Mouse (Mus musculus): Measurements from ENCODE around the gene Grk5.
"Not testable (repeated sequence)": the region's sequence is repeated elsewhere in the genome, so short reads cannot be mapped to it uniquely, and the experiment has no call there.

- not testable (repeated sequence) for TF ChIP-seq CTCF (IDR thresholded peaks at IDR 0.05; ENCODE audit: low read depth, low read length); GATA2 (IDR thresholded peaks at IDR 0.05; ENCODE audit: borderline replicate concordance, low read depth, low read length); POLR2AphosphoS5 (IDR thresholded peaks at IDR 0.05; ENCODE audit: insufficient replicate concordance, low read depth, low read length); GATA1 (IDR thresholded peaks at IDR 0.05; ENCODE audit: borderline replicate concordance, low read length); TAL1 (conservative IDR thresholded peaks at IDR 0.05; ENCODE audit: low read depth, low read length)
Measured at GRCm38 (mm10) chr19:60866169-60866568, 23.4 kb upstream of the Grk5 start.
